ENCODE assay signal across 8 mouse cellular contexts in genomic region chr9:35420805-35421719, GRCm38 (mm10). TPM values are rescaled to one million over a fixed set of nuclear protein-coding genes. Genes with fewer than 3 reads are reported as not detected.
DNase-seq lines count a peak whose midpoint lies in the region; ATAC-seq and TF ChIP-seq lines count a peak whose summit lies in the region.

Cdon (plus strand) TSS chr9:35421128.

- H3K4me2 ChIP-seq in hindbrain, embryonic 11.5 days (replicated peaks; ENCODE audit: low read depth, low read length) = peak within 1 kb of the TSS; percentile 73
- peak within 1 kb of the TSS; percentile 97 for H3K4me2 ChIP-seq in lung, postnatal 0 days (replicated peaks; ENCODE audit: low read depth, low read length)

- ATAC-seq in Patski = peak; percentile 97
- ATAC-seq in hindbrain, embryonic 11.5 days (ENCODE audit: low FRiP score) = peak; percentile 94
- peak; percentile 98 for ATAC-seq in lung, postnatal 0 days

- no peaks in the 10 kb centered on the region for H3K36me3 ChIP-seq in hindbrain, embryonic 11.5 days (ENCODE audit: control insufficient read depth, insufficient read depth, low read length)
- no peaks in the 10 kb centered on the region for H3K36me3 ChIP-seq in lung, postnatal 0 days (ENCODE audit: insufficient read depth, low read length)

- POLR2A ChIA-PET in Patski (lab: Charles Lee) = interaction anchor here (0.8 to 1.4 kb wide), 4 partner anchors 49 to 87 kb away, joined by 3 to 4 read pairs (median 4); no protein-coding TSS in a partner anchor

- H3K27ac ChIP-seq in hindbrain, embryonic 11.5 days (ENCODE audit: low read depth, low read length) = peak within 1 kb of the TSS; percentile 98
- peak within 1 kb of the TSS; percentile 85 for H3K27ac ChIP-seq in lung, postnatal 0 days (ENCODE audit: low read length)

- peak within 1 kb of the TSS; percentile 88 for H3K9ac ChIP-seq in hindbrain, embryonic 11.5 days (ENCODE audit: low read depth, low read length)
- peak within 1 kb of the TSS; percentile 70 for H3K9ac ChIP-seq in lung, postnatal 0 days (replicated peaks; ENCODE audit: low read depth)

- TF ChIP-seq CTCF in Patski (IDR thresholded peaks at IDR 0.05) = no peak
- no peak for TF ChIP-seq CTCF in lung, postnatal 0 days (IDR thresholded peaks at IDR 0.05)

- under 1% methylated on average over 58 of the region's 97 CpGs for WGBS in hindbrain, embryonic 11.5 days
- WGBS in lung, postnatal 0 days = under 1% methylated on average over 42 of the region's 97 CpGs

- CTCF ChIA-PET in Patski (lab: Charles Lee) = interaction anchor here (1.7 kb wide), 1 partner anchor 21 kb away, joined by 4 read pairs; no protein-coding TSS in a partner anchor

- peak within 1 kb of the TSS; percentile 95 for H3K4me3 ChIP-seq in hindbrain, embryonic 11.5 days (ENCODE audit: low read depth, low read length)
- H3K4me3 ChIP-seq in lung, postnatal 0 days (ENCODE audit: low read depth, low read length) = peak within 1 kb of the TSS; percentile 86

- H3K9me3 ChIP-seq in hindbrain, embryonic 11.5 days (ENCODE audit: control insufficient read depth, low read length) = no peaks in the 10 kb centered on the region
- no peaks in the 10 kb centered on the region for H3K9me3 ChIP-seq in lung, postnatal 0 days (ENCODE audit: low read length)

- H3K27me3 ChIP-seq in Patski = no peaks in the 10 kb centered on the region
- H3K27me3 ChIP-seq in hindbrain, embryonic 11.5 days (ENCODE audit: control insufficient read depth, insufficient read depth, low read length) = no peaks in the 10 kb centered on the region; the same call in 1 of the 2 replicates
- peaks cover 11% of the 10 kb centered on the region; the same call in 1 of the 2 replicates for H3K27me3 ChIP-seq in lung, postnatal 0 days (replicated peaks; ENCODE audit: insufficient read depth, low read length)

- no peaks in the 10 kb centered on the region for H3K4me1 ChIP-seq in hindbrain, embryonic 11.5 days (replicated peaks; ENCODE audit: control insufficient read depth, insufficient read depth, low read length)
- H3K4me1 ChIP-seq in lung, postnatal 0 days (ENCODE audit: insufficient read depth, low read depth, low read length) = no peaks in the 10 kb centered on the region; the same call in 1 of the 2 replicates

- peak; percentile 47 for DNase-seq in Patski (ENCODE audit: low read depth, low spot score)
- peak; percentile 92 for DNase-seq in cerebellum, adult 9-11 months
- DNase-seq in frontal cortex, postnatal 10 days (ENCODE audit: low spot score in 2 of 2) = peak; percentile 75 to 85
- peak; percentile 94 for DNase-seq in hindbrain, embryonic 11.5 days (ENCODE audit: low spot score)
- DNase-seq in layer of hippocampus, postnatal 10 days (ENCODE audit: low spot score in 2 of 2) = peak; percentile 73 to 85
- peak; percentile 97 for DNase-seq in lung, postnatal 0 days (ENCODE audit: low spot score)
- peak; percentile 94 for DNase-seq in ovary, postnatal 36 days (ENCODE audit: low spot score)
- DNase-seq in thymus, postnatal 25 days = peak; percentile 93

- no peak for TF ChIP-seq EP300 in lung, postnatal 0 days (IDR thresholded peaks at IDR 0.05)

- in situ Hi-C loops in Patski (cut with MboI; ENCODE audit: low pct_unique_long_range_greater_than_20kb) = no loop called here

RNA-seq across cellular contexts. Expression of gene Cdon, which starts in this region (rescaled TPM):
- polyA plus RNA-seq in Patski (2021) = 35.7 TPM
- polyA plus RNA-seq in hindbrain, embryonic 11.5 days (2014; fragmentation: Nextera tagmentation; extraction: Ambion mirVana) = 13.4 and 21.9 TPM in 2 replicates
- total RNA-seq in layer of hippocampus, postnatal 10 days (2021) = 10 to 100 TPM in 1 of 2 experiments, 1 to 10 TPM in 1; 9.8 to 11.5 TPM
- polyA plus RNA-seq in lung, postnatal 0 days (2015; fragmentation: Nextera tagmentation; extraction: Ambion mirVana) = 1.2 and 1.3 TPM in 2 replicates

Comparison
In these comparisons a context has a peak if more than half of its experiments do, and no peak if none do; other contexts are left out.
1. Peak in every context shown above with its lines: DNase-seq, ATAC-seq, H3K4me3 ChIP-seq and H3K27ac ChIP-seq.
2. DNase-seq: peak in every context shown above with its lines; median percentile 97 in lung, postnatal 0 days; 94 in hindbrain, embryonic 11.5 days; 94 in ovary, postnatal 36 days; 93 in thymus, postnatal 25 days; 92 in cerebellum, adult 9-11 months; 80 in frontal cortex, postnatal 10 days; 79 in layer of hippocampus, postnatal 10 days; 47 in Patski.